Mouse (Mus musculus) testis, adult 2 months (tissue): ENCODE results near the gene Cntnap2.

Experiments
- CTCF ChIP-seq: fragments of 200-500 bp; IDR thresholded peaks from 2 replicates; pipeline ENCODE4 v1.5.1; 2012; ENCODE audit warnings: low read depth, mild to moderate bottlenecking, inconsistent platforms, low read length, moderate library complexity; ENCODE audit not compliant: control insufficient read depth, insufficient read depth, insufficient replicate concordance
- POLR2A ChIP-seq: fragments of 200-500 bp; IDR thresholded peaks from 2 replicates; pipeline ENCODE4 v1.6.1; 2012; ENCODE audit warnings: low read depth, mild to moderate bottlenecking, inconsistent platforms, low read length, moderate library complexity; ENCODE audit not compliant: control insufficient read depth

GRCm38 (mm10) chr6:45700287-45700686, 641.1 kb downstream of the Cntnap2 start:
- TF ChIP-seq CTCF (no peak), POLR2A (no peak)
